Mouse (Mus musculus) midbrain, embryonic 16.5 days (tissue): Measurements from ENCODE around the gene Zfp82. TPM values are rescaled to one million over a fixed set of nuclear protein-coding genes. Genes with fewer than 3 reads are reported as not detected.

ENCODE experiments used
- ATAC-seq: fragments of 200-750 bp; cut with Nextera tagmentation; 2 replicates; pipeline ENCODE4 v1.8.0; 2017; ENCODE audit warnings: moderate TSS enrichment
- H3K27ac ChIP-seq: fragments of 300-500 bp; sonication (generic); 2 replicates; pipeline ENCODE4 v1.5.1; 2014; ENCODE audit warnings: mild to moderate bottlenecking, low read length, mixed read lengths
- H3K27me3 ChIP-seq: fragments of 300-500 bp; sonication (generic); 2 replicates; pipeline ENCODE4 v1.6.1; 2014; ENCODE audit warnings: low read depth, low read length, mixed read lengths; ENCODE audit not compliant: control insufficient read depth, insufficient read depth
- H3K36me3 ChIP-seq: fragments of 300-500 bp; sonication (generic); 2 replicates; pipeline ENCODE4 v1.6.1; 2014; ENCODE audit warnings: mild to moderate bottlenecking, low read length, moderate library complexity, mixed read lengths; ENCODE audit not compliant: control insufficient read depth, insufficient read depth
- H3K4me1 ChIP-seq: fragments of 300-500 bp; sonication (generic); 2 replicates; pipeline ENCODE4 v1.6.1; 2014; ENCODE audit warnings: mild to moderate bottlenecking, low read length, mixed read lengths; ENCODE audit not compliant: control insufficient read depth, insufficient read depth
- H3K4me2 ChIP-seq: fragments of 300-500 bp; sonication (generic); 2 replicates; pipeline ENCODE4 v1.6.1; 2014; ENCODE audit warnings: mild to moderate bottlenecking, low read length, mixed read lengths
- H3K4me3 ChIP-seq: fragments of 300-500 bp; sonication (generic); 2 replicates; pipeline ENCODE4 v1.5.1; 2014; ENCODE audit warnings: low read depth, mild to moderate bottlenecking, low read length, moderate library complexity, mixed read lengths
- H3K9ac ChIP-seq: fragments of 300-500 bp; sonication (generic); 2 replicates; pipeline ENCODE4 v1.6.1; 2014; ENCODE audit warnings: low read depth, low read length, mixed read lengths
- H3K9me3 ChIP-seq: fragments of 300-500 bp; sonication (generic); replicated peaks from 2 replicates; pipeline ENCODE4 v1.6.1; 2014; ENCODE audit warnings: mild to moderate bottlenecking, low read length, mixed read lengths; ENCODE audit not compliant: control insufficient read depth, poor library complexity, severe bottlenecking
- whole genome bisulfite sequencing: fragments of 180-500 bp; shearing (Covaris S2); extraction: QIAGEN DNeasy Blood & Tissue Kit; methylation state at CpG from one replicate; pipeline ENCODE4 v1.1.7; 2014; 5-methylcytosine and 5-hydroxymethylcytosine counted together
- polyA plus RNA-seq: library from polyadenylated mRNA; unstranded; fragments of >200 nt; fragmentation: Nextera tagmentation; extraction: Ambion mirVana; gene quantifications from 2 replicates; pipeline ENCODE4 v1.2.1, GENCODE M21; 2015

Zfp82 gene
- polyA plus RNA-seq, 1 experiment from 2014 or later = 10.2 TPM

DNA sequence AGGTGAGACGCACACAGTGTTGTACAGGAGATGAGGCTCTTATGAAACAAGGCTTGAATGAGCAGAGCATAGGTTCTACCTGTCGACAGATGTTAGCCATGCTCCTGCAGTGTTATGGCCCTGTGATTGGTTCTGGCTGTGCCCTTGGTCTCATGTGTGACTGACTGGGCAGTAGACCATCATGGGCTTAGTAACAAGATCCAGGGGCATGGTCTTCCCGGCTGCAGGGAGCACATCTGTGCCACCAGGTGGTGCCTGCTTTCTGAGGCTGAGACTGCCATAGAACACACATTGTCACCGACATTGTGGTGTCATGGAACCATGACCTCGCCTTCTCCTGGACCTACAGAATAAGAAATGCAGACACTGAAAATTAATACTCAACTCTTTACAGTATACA, 47.3 kb downstream of the Zfp82 start:
- H3K9me3 ChIP-seq = no peaks in the 10 kb centered on the region
- H3K4me1 ChIP-seq = no peaks in the 10 kb centered on the region
- WGBS = 86% methylated on average over 5 of the region's 5 CpGs
- H3K4me2 ChIP-seq = no peak overlapping the region
- H3K4me3 ChIP-seq = no peak overlapping the region
- no peak for ATAC-seq
- H3K9ac ChIP-seq = no peak overlapping the region
- no peaks in the 10 kb centered on the region for H3K27me3 ChIP-seq
- H3K36me3 ChIP-seq = peaks cover 36% of the 10 kb centered on the region
- H3K27ac ChIP-seq = no peak overlapping the region

- peaks cover 36% of the 10 kb centered on the region for H3K36me3 ChIP-seq
- H3K27ac ChIP-seq = no peak overlapping the region
- H3K4me1 ChIP-seq = no peaks in the 10 kb centered on the region
- 92% methylated on average over 8 of the region's 8 CpGs for WGBS
- no peak overlapping the region for H3K9ac ChIP-seq
- no peak overlapping the region for H3K4me2 ChIP-seq
- no peak for ATAC-seq
- no peak overlapping the region for H3K4me3 ChIP-seq
- no peaks in the 10 kb centered on the region for H3K9me3 ChIP-seq
- no peaks in the 10 kb centered on the region for H3K27me3 ChIP-seq
Observed at GRCm38 (mm10) chr7:30023800-30024199, 48.9 kb downstream of the Zfp82 start.

DNA sequence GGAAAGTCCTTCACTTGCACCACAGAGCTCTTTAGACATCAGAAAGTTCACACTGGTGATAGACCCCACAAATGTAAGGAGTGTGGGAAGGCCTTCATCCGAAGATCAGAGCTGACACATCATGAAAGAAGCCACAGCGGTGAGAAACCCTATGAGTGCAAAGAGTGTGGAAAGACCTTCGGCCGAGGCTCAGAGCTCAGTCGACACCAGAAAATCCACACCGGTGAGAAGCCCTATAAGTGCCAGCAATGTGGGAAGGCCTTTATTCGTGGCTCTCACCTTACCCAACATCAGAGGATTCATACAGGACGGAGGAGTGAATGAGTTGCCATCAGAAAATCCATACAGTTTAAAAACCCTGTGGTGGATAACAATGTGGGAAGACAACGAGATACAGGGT, 49.4 kb downstream of the Zfp82 start:
- WGBS = 97% methylated on average over 9 of the region's 9 CpGs
- Histone ChIP-seq H3K4me3 (no peak overlapping the region), H3K4me1 (no peaks in the 10 kb centered on the region), H3K9ac (no peak overlapping the region), H3K36me3 (peaks cover 38% of the 10 kb centered on the region), H3K9me3 (no peaks in the 10 kb centered on the region), H3K4me2 (no peak overlapping the region), H3K27me3 (no peaks in the 10 kb centered on the region), H3K27ac (no peak overlapping the region)
- no peak for ATAC-seq

DNA sequence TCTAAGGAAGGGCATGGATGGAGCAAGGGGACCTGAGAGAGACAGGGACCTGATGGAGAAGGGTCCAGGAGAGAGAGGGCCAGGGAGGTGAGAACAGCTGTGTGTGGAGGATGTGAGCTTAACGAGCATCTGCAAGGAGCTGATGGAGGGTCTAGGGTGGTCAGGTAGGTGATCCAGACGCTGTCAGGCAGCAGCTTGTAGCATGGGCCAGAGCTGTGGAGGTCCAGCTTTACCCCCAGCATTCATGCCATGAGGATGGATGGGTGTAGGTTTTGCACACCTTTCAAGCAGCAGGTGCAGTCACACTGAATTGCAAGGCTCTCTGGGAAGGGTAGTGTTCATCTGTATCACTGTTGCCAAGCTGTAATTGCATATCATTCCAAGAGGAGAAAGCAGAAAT, 53.2 kb downstream of the Zfp82 start:
- no peak for ATAC-seq
- Histone ChIP-seq H3K4me3 (no peak overlapping the region), H3K9ac (no peak overlapping the region), H3K4me2 (no peak overlapping the region), H3K4me1 (no peaks in the 10 kb centered on the region), H3K27ac (no peak overlapping the region), H3K36me3 (peaks cover 45% of the 10 kb centered on the region), H3K9me3 (no peaks in the 10 kb centered on the region), H3K27me3 (no peaks in the 10 kb centered on the region)
- WGBS = 97% methylated on average over 2 of the region's 2 CpGs

- WGBS = 93% methylated on average over 6 of the region's 6 CpGs
- Histone ChIP-seq H3K4me3 (no peak overlapping the region), H3K27me3 (no peaks in the 10 kb centered on the region), H3K9ac (no peak overlapping the region), H3K27ac (no peak overlapping the region), H3K36me3 (peaks cover 26% of the 10 kb centered on the region), H3K4me1 (no peaks in the 10 kb centered on the region), H3K4me2 (no peak overlapping the region), H3K9me3 (no peaks in the 10 kb centered on the region)
- ATAC-seq = no peak
Observed at GRCm38 (mm10) chr7:30017226-30017625, 55.5 kb downstream of the Zfp82 start.

GRCm38 (mm10) chr7:30012956-30013363, 59.7 kb downstream of the Zfp82 start:
- Histone ChIP-seq H3K4me2 (no peak overlapping the region), H3K27ac (0 out of 2 replicates have a peak overlapping the region, but pooled peaks have one; percentile 18), H3K4me1 (peaks cover 2% of the 10 kb centered on the region; the same call in 1 of the 2 replicates), H3K36me3 (peaks cover 16% of the 10 kb centered on the region), H3K4me3 (no peak overlapping the region), H3K9ac (no peak overlapping the region), H3K9me3 (no peaks in the 10 kb centered on the region), H3K27me3 (no peaks in the 10 kb centered on the region)
- 81% methylated on average over 4 of the region's 4 CpGs for WGBS
- ATAC-seq = no peak

GRCm38 (mm10) chr7:30010551-30011195, 62.0 kb downstream of the Zfp82 start:
- H3K9me3 ChIP-seq = no peaks in the 10 kb centered on the region
- no peaks in the 10 kb centered on the region for H3K27me3 ChIP-seq
- peaks cover 2% of the 10 kb centered on the region; the same call in 1 of the 2 replicates for H3K4me1 ChIP-seq
- H3K4me2 ChIP-seq = no peak overlapping the region
- no peak overlapping the region for H3K4me3 ChIP-seq
- H3K36me3 ChIP-seq = peaks cover 11% of the 10 kb centered on the region; the same call in 1 of the 2 replicates
- WGBS = 77% methylated on average over 10 of the region's 10 CpGs
- no peak for ATAC-seq
- H3K9ac ChIP-seq = no peak overlapping the region
- no peak overlapping the region for H3K27ac ChIP-seq

DNA sequence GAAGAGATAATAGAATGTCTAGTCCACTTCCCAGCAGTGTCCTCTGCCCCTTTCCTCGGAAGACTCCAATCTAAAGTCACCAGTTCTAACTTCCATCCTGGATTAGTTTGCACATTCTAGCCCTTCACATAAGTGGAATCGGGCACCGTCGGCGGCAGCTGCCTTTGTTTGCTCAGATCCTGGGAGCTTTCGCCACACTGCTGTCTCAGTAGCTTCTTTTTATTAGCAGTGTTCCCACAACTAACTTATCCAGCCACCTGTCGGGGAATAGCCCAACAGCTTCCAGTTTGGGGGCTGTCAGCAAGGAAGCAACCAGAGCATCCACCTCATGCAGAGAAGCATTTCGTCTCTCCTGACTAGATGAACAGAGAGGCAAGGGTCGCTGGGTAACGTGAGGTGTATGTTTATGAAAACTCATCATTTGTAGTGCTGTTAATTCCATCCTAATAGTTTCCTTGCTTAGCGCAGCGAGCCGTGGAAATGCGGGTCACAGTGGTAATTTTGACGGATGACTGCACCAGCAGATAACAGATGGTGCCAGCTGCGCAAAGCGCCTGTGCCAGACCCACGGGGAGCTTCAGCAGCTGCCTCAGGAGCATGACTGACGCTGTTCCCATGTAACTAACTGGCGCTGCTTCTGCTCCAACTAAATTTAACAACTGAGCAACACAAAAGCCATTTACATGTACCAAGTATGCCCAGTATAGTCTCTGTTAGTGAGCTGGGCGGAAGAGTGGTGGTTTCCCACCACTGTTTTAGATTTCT, 63.2 kb downstream of the Zfp82 start:
- peaks cover 6% of the 10 kb centered on the region; the same call in 1 of the 2 replicates for H3K36me3 ChIP-seq
- no peak overlapping the region for H3K4me2 ChIP-seq
- H3K27me3 ChIP-seq = no peaks in the 10 kb centered on the region
- no peak overlapping the region for H3K9ac ChIP-seq
- peak; percentile 45; the same call in 1 of the 2 replicates for ATAC-seq
- 49% methylated on average over 21 of the region's 21 CpGs for WGBS
- H3K9me3 ChIP-seq = no peaks in the 10 kb centered on the region
- H3K27ac ChIP-seq = no peak overlapping the region
- H3K4me1 ChIP-seq = peaks cover 2% of the 10 kb centered on the region; the same call in 1 of the 2 replicates
- H3K4me3 ChIP-seq = no peak overlapping the region
